Mouse (Mus musculus): ENCODE measurements around the gene Padi1.

DNA sequence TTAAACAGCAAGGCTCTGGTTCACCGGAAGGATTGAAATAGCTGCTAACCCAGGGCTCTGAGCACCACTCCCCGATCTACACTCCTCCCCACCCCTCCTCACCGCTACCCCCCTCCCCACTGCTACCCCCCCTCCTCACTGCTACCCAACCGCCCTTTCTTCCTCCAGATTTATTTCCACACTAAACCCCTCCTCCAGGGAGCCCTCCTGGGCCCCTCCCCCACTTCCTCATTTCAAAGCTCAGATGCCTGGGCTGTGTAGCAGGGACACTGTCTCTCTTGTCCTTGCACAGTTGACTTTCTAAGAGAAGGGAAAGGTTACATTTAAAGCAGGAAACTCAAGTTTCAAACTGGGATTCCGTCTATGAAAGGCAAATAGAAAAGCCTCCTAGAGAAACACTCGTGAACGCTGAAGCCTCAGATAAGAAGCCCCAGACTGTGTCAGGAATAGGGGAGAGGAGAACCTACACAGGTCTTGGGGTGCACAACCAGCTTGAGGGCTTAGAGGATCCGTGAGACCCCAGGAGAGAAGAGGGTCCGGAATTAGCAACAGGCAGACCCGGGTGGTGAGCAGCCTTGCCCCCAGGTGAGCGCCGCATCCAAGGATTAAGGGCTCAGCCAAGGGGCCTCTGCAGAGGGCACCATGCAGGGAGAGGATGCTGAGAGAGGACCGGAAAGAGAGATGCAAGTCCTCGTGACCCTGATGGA lies 23.1 kb upstream of the Padi1 start:
- TF ChIP-seq CTCF (IDR thresholded peaks at IDR 0.05; ENCODE audit: low read depth) (no peak), EP300 (IDR thresholded peaks at IDR 0.05; ENCODE audit: low read depth) (no peak)
